Mouse (Mus musculus) brain, embryonic 14.5 days (tissue): ENCODE measurements around the gene Slc16a11. TPM values are rescaled to one million over a fixed set of nuclear protein-coding genes. Genes with fewer than 3 reads are reported as not detected.
A peak's percentile ranks its signal among the peaks of the same experiment; 100 is the strongest.
"Not testable (repeated sequence)": the region's sequence is repeated elsewhere in the genome, so short reads cannot be mapped to it uniquely, and the experiment has no call there.

Source experiments
- DNase-seq: peaks from one replicate; pipeline ENCODE4 v3.0.0-alpha.2; 2011; ENCODE audit warnings: low read depth
- CTCF ChIP-seq: fragments of 200-500 bp; IDR thresholded peaks from 2 replicates; pipeline ENCODE4 v1.5.1; 2012; ENCODE audit warnings: inconsistent platforms, mild to moderate bottlenecking, moderate library complexity, borderline replicate concordance; ENCODE audit not compliant: insufficient read depth, insufficient read length; ENCODE audit errors: extremely low read depth
- POLR2A ChIP-seq: fragments of 200-500 bp; IDR thresholded peaks from 2 replicates; pipeline ENCODE4 v1.6.1; 2012; ENCODE audit warnings: mild to moderate bottlenecking, inconsistent platforms, borderline replicate concordance; ENCODE audit not compliant: poor library complexity, insufficient read depth, insufficient read length, severe bottlenecking; ENCODE audit errors: extremely low read depth
- polyA plus RNA-seq: library from polyadenylated mRNA; depleted of rRNA; stranded (reverse); fragments of >200 nt; gene quantifications from 2 replicates; pipeline ENCODE4 v1.2.3, GENCODE M21; 2012; rRNA removed

Slc16a11 gene
- 2.8 and 3.8 TPM in 2 replicates for polyA plus RNA-seq

DNA sequence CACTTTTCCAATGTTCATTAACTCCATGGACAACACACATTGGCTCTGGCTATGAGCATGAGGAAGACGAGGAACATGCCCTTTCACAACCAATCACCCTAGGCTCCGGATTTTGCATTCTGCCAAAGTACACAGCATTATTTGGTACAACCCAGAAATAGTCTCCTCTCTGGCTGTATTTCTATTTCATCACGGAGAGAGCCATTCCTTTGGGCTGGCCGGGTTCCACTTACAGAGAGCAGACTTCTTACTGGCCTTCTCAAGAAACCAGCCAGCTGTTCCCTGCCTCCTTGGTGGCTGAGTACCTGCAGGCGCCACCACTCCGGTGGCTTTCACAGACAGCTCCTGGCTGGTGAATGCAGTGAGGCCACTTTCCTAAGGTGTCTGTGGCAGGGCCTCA, at the start of gene Slc16a11:
Gene Slc16a11, plus strand, starts transcription at position 330 of the 400 bp plus-strand sequence.
- no peak for DNase-seq
- no peak for TF ChIP-seq POLR2A

DNA sequence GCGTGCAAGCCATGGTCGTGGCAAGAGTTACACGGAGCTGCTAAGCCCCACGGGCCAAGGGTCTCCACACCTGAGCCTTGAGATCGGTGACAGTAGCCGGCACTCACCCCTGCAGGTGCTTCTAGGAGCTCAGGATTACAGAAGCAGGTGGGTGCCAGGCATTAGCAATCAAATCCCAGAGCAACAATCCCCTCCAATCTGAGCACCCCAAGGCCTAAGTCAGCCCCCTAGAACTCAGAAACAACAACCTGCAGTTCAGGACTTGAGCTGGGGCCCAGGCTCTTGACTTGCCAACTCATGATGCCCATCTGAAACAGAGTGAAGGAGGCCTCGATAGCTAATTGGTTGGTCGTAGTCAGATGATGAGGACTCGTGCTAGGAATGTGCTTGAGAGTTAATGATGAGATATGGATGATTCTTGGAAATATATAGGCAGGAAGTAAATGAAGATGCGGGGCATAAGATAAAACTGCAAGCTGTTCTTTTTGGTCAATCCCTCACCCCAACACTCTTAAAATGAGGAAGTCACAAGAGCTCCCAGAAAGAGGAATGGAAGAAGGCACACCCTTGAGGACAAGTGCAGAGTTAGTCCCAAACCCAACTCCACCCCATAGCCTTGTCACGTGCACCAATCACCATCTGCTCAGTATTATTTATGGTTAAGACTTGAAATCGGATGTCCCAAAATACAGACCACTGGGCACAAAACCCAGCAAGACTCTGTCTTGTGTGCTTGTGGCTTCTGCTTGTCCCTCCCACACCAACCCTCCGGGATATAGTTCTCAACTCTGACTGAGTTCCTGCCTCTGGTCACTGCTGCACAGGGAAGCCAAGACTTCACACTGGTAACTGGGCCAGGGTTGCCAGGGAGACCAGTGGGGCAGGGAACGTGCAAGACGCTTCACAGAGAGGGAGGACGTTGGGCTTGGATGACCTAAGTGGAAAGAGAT, 46.3 kb upstream of the Slc16a11 start:
- peak; percentile 5 for DNase-seq
- no peak for TF ChIP-seq POLR2A
- TF ChIP-seq CTCF, result no peak

DNA sequence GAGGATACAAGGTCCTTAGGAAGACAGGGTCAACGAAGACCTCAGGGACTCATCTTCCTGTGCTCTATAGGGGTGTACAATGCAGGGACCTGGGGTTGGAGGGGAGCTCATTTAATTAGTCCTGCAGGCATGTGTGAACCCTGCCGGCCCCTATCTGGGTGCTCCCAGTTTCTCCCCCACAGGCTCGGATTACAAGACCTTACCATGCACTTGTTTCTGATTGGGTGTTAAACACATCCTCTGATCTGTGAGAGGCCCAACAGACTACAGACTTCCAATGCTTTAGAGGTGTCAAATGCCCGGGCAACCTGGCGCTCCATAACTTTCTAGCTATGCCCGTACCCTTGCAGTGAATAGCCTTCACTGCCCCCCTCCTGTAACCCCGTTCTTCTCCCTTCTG, 44.4 kb upstream of the Slc16a11 start:
- TF ChIP-seq CTCF (no peak), POLR2A (no peak)

DNA sequence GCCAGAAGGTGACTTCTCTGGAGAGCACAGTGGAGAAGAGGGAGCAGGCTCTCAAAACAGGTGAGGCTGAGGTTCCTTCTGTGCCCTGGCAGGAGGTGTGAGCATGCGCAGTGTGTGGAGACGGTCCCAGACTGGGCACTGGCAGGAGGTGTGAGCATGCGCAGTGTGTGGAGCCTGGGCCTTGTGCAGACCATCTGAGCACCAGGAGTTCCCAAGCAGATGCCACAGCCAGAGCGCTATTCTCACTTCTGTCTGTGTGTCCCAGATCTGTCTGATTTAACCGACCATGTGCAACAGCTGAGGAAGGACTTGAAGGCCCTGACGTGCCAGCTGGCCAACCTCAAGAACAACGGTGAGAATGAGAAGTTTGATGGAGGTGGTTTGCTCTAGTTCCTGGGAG, 43.1 kb upstream of the Slc16a11 start:
- DNase-seq, result not testable (repeated sequence)

More for the DNA sequence above, 44.4 kb upstream of the Slc16a11 start:
- no peak for DNase-seq

DNA sequence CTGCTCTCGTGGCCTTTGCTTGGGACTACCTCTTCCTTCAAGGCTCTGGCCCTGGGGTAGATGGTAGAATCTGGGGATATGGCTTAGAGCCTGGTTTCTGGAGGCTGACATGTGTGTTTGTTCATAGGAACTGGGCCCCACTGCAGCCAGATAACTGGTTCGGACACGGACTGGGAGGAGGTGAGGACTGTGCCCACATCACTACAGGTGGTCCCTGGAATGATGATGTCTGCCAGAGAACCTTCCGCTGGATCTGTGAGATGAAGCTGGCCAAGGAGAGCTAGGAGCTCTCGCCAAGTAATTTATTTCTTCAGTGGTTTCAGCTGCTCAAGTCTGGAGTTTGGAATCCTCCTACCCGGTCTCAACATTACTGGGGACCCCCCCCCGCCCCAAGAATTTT, 42.3 kb upstream of the Slc16a11 start:
- DNase-seq, result no peak
- TF ChIP-seq CTCF (no peak), POLR2A (no peak)

DNA sequence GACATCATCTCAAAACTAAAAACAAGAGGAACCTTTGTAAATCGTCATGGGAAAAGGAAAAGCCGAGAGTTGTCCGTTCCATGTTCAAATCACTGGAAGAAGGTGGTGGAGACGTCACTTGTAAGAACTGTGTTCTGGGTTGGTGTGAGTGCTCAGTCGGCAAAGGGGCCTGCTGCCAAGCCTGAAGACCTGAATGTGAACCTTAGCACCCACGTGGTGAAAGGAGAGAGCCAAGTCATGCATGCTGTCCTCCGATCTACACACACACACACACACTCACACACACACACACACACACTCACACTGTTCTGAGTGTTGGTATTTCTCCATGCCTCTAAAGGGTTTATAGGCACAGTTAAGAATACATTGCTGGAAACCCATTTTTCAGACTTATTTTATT, 41.4 kb upstream of the Slc16a11 start:
- TF ChIP-seq CTCF (no peak), POLR2A (no peak)
- DNase-seq, result no peak

DNA sequence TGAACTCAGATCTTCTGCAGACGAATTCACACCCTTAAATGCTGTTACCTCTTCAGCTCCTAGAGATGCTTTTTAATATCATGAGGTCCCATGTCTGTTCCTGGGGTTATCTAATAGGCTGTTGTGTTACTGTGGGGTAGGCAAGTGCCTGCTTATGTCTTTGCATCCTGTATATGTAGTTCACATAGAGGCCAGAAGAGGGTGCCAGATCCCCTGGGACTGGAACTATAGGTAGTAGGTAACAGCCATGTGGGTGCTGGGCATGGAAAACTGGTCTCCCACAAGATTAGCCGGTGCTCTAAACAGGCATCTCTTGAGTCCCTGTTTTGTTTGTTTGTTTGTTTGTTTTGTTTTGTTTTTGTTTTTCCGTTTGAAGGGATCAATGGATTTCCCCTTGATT, 40.7 kb upstream of the Slc16a11 start:
- peak; percentile 8 for DNase-seq
- no peak for TF ChIP-seq POLR2A
- peak; percentile 15; the same call in 1 of the 2 replicates for TF ChIP-seq CTCF

DNA sequence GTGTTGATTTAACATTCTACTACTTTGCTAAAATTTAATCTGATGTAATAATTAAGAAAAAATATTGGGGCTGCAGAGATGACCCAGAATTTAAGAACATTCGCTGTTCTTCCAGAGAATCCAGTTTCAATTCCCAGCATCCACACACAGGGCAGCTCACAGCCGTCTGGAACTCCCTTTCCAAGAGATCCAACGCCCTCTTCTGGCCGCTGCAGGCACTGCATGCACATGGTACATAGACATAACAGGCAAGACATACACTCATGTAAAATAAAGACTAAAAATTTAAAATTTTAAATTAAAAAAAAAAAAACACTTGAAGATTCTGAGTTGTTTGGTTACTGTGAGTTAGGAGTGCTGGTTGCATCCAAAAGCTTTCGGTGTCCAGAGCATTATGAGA, 40.3 kb upstream of the Slc16a11 start:
- no peak for TF ChIP-seq POLR2A
- peak; percentile 30; the same call in 1 of the 2 replicates for TF ChIP-seq CTCF
- DNase-seq, result no peak

DNA sequence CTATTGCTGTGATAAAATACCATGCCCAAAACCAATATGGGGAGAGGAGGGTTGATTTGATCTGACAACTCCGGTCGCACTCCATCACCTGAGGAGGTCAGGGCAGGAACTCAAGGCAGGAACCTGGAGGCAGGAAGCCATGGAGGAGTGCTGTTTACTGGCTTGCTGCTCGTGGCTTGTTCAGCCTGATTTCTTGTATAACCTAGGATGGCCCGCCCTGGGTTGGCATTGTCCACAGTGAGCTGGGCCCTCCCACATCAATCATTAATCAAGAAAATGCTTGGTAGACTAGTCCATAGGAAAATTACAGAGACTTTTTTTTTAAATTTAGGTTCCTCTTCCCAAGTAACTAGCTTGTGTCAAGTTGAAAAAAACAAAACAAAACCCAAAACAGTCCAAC, 38.1 kb upstream of the Slc16a11 start:
- DNase-seq, result no peak
- TF ChIP-seq CTCF (no peak), POLR2A (no peak)

DNA sequence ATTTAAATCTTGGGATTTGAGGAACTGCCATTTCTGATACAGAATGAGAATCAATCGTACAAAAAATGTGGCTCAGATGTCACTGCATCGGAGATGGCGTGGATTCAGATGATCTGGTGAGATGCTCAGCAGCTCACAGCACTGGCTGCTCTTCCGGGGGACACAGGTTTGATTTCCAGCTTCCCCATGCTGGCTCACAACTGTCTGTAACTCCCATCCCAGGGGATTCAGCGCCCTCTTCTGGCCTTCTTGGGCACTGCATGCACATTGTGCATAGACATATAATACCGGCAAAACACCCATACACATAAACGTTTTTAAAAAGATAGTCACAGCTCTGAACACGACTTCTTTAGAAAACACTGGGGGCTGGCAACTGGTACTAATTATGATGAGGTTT, 34.9 kb upstream of the Slc16a11 start:
- DNase-seq, result no peak
- no peak for TF ChIP-seq POLR2A
- TF ChIP-seq CTCF, result peak; percentile 42; the same call in 1 of the 2 replicates

DNA sequence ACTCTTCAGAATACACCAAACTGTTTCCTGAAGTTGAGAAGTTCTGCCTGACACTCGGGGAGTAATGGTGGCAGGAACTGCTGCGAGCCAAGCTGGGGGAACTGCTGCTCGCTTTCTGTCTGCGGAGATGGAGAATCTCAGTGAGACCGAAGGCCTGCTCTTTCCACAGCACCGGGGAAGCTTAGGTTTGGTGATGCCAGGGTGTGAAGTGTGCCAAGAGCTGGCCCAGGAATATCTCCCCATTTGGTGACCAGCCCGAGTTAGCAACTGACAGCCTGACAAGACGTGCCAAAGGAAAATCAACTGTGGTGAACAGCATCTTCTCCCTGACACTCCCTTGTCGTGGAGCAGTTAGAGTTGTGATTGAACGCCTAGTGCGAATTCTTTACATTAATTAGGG, 34.2 kb upstream of the Slc16a11 start:
- no peak for TF ChIP-seq CTCF
- TF ChIP-seq POLR2A, result no peak
- DNase-seq, result no peak

DNA sequence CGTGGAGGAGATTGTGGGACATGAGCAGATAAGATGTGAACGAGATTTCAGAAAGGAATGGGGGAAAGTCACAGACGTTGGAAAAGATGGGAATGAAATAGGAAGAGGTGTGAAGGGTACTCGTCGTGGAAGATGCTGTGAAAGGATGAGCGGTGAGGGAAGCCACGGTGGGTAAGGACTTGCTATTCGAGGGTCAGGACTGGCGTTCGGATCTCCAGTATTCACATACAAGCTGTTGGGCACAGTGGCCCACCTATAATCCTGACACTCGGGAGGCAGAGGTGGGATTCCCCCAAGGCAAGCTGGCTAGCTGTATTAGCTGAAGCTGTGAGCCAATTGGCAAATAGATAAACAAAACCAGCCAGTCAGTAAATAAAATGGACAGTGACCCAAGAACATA, 33.8 kb upstream of the Slc16a11 start:
- TF ChIP-seq CTCF (no peak), POLR2A (no peak)
- no peak for DNase-seq

DNA sequence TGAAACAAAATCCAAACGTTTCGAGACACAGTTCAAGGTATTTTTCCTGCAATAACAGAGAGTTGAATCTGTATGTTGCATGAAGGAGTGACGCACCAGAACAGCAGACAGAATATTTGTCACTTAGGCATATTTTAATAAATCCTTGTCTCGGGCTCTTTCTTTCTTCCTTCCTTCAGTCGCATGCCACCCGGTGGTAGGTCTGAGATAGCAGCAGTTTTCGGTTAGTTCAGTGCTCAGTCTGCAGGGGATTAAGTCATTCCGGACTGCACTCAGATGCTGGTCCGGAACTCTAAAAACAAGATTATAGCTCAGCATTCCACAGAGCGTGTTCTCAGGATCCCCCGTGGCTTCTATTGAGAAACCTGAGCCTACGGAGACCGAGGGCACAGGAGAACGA, 33.2 kb upstream of the Slc16a11 start:
- DNase-seq, result peak; percentile 72
- TF ChIP-seq POLR2A (no peak), CTCF (peak; percentile 62; the same call in 1 of the 2 replicates)
